Mouse (Mus musculus) heart, embryonic 11.5 days (tissue): ENCODE results near the gene Polh. TPM values are rescaled to one million over a fixed set of nuclear protein-coding genes. Genes with fewer than 3 reads are reported as not detected.

Experiments used
- ATAC-seq: fragments of 200-750 bp; cut with Nextera tagmentation; replicated peaks from 2 replicates; pipeline ENCODE4 v1.8.0; 2017; ENCODE audit warnings: moderate library complexity; ENCODE audit not compliant: insufficient number of reproducible peaks, low FRiP score, low TSS enrichment
- H3K27ac ChIP-seq: fragments of 300-500 bp; sonication (generic); 2 replicates; pipeline ENCODE4 v1.5.1; 2014; ENCODE audit warnings: mild to moderate bottlenecking, low read depth, low read length
- H3K27me3 ChIP-seq: fragments of 300-500 bp; sonication (generic); 2 replicates; pipeline ENCODE4 v1.6.1; 2014; ENCODE audit warnings: mild to moderate bottlenecking, low read length, mixed read lengths; ENCODE audit not compliant: control insufficient read depth, insufficient read depth
- H3K36me3 ChIP-seq: fragments of 300-500 bp; sonication (generic); 2 replicates; pipeline ENCODE4 v1.6.1; 2014; ENCODE audit warnings: mild to moderate bottlenecking, low read length, moderate library complexity, mixed read lengths; ENCODE audit not compliant: control insufficient read depth, insufficient read depth
- H3K4me1 ChIP-seq: fragments of 300-500 bp; sonication (generic); 2 replicates; pipeline ENCODE4 v1.6.1; 2014; ENCODE audit warnings: low read length; ENCODE audit not compliant: control insufficient read depth, insufficient read depth
- H3K4me2 ChIP-seq: fragments of 300-500 bp; sonication (generic); 2 replicates; pipeline ENCODE4 v1.6.1; 2014; ENCODE audit warnings: mild to moderate bottlenecking, moderate library complexity
- H3K4me3 ChIP-seq: fragments of 300-500 bp; sonication (generic); 2 replicates; pipeline ENCODE4 v1.5.1; 2014; ENCODE audit warnings: low read depth, low read length
- H3K9ac ChIP-seq: fragments of 300-500 bp; sonication (generic); 2 replicates; pipeline ENCODE4 v1.6.1; 2014; ENCODE audit warnings: mild to moderate bottlenecking, low read depth, low read length, moderate library complexity
- H3K9me3 ChIP-seq: fragments of 300-500 bp; sonication (generic); replicated peaks from 2 replicates; pipeline ENCODE4 v1.6.1; 2016; ENCODE audit warnings: low read length; ENCODE audit not compliant: control insufficient read depth
- WGBS: fragments of 180-500 bp; shearing (Covaris S2); extraction: QIAGEN DNeasy Blood & Tissue Kit; methylation state at CpG from one replicate; pipeline ENCODE4 v1.1.7; 2014; ENCODE audit not compliant: insufficient replicate concordance; 5-methylcytosine and 5-hydroxymethylcytosine counted together
- polyA plus RNA-seq: library from polyadenylated mRNA; unstranded; fragments of >200 nt; fragmentation: Nextera tagmentation; extraction: Ambion mirVana; gene quantifications from 2 replicates; pipeline ENCODE4 v1.2.1, GENCODE M21; 2014

Gene Polh
- polyA plus RNA-seq, 1 experiment from 2014 or later: 12.3 TPM

DNA sequence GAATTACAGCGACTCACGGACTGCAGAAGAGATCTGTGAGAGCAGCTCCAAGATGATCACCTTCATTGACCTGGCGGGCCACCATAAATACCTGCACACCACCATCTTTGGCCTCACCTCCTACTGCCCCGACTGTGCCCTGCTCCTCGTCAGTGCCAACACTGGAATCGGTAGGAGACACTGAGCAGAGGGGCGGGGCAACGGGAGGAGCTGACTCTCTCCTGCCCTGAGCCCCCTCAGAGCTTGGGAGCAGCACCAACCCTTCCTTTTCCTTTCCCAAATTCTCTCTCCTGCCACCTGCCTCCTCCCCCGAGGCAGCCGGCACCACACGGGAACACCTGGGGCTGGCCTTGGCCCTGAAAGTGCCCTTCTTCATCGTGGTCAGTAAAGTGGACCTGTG, 37.0 kb downstream of the Polh start:
- ATAC-seq: no peak
- Histone ChIP-seq H3K4me1 (peaks cover 22% of the 10 kb centered on the region), H3K9ac (no peak overlapping the region), H3K27me3 (no peaks in the 10 kb centered on the region), H3K9me3 (no peaks in the 10 kb centered on the region), H3K27ac (no peak overlapping the region), H3K4me2 (no peak overlapping the region), H3K36me3 (peaks cover 40% of the 10 kb centered on the region), H3K4me3 (no peak overlapping the region)
- WGBS: 86% methylated on average over 12 of the region's 12 CpGs

- H3K4me2 ChIP-seq: no peak overlapping the region
- H3K27me3 ChIP-seq: no peaks in the 10 kb centered on the region
- no peaks in the 10 kb centered on the region for H3K9me3 ChIP-seq
- WGBS: 92% methylated on average over 10 of the region's 10 CpGs
- H3K27ac ChIP-seq: no peak overlapping the region
- peaks cover 24% of the 10 kb centered on the region for H3K4me1 ChIP-seq
- H3K4me3 ChIP-seq: no peak overlapping the region
- peaks cover 38% of the 10 kb centered on the region for H3K36me3 ChIP-seq
- ATAC-seq: no peak
- no peak overlapping the region for H3K9ac ChIP-seq
Measured at GRCm38 (mm10) chr17:46164791-46165190, 37.7 kb downstream of the Polh start.

- H3K27me3 ChIP-seq: no peaks in the 10 kb centered on the region
- no peaks in the 10 kb centered on the region for H3K9me3 ChIP-seq
- ATAC-seq: no peak
- peaks cover 29% of the 10 kb centered on the region for H3K4me1 ChIP-seq
- H3K4me3 ChIP-seq: no peak overlapping the region
- H3K36me3 ChIP-seq: peaks cover 37% of the 10 kb centered on the region
- no peak overlapping the region for H3K4me2 ChIP-seq
- WGBS: 90% methylated on average over 8 of the region's 8 CpGs
- no peak overlapping the region for H3K27ac ChIP-seq
- no peak overlapping the region for H3K9ac ChIP-seq
Measured at GRCm38 (mm10) chr17:46164301-46164700, 38.1 kb downstream of the Polh start.

GRCm38 (mm10) chr17:46162951-46163421, 39.5 kb downstream of the Polh start:
- ATAC-seq: no peak
- H3K9me3 ChIP-seq: no peaks in the 10 kb centered on the region
- no peak overlapping the region for H3K4me3 ChIP-seq
- H3K9ac ChIP-seq: no peak overlapping the region
- H3K4me1 ChIP-seq: peaks cover 25% of the 10 kb centered on the region
- peaks cover 35% of the 10 kb centered on the region for H3K36me3 ChIP-seq
- H3K27ac ChIP-seq: no peak overlapping the region
- 69% methylated on average over 9 of the region's 9 CpGs for WGBS
- no peaks in the 10 kb centered on the region for H3K27me3 ChIP-seq
- peak overlapping the region; percentile 80 for H3K4me2 ChIP-seq

DNA sequence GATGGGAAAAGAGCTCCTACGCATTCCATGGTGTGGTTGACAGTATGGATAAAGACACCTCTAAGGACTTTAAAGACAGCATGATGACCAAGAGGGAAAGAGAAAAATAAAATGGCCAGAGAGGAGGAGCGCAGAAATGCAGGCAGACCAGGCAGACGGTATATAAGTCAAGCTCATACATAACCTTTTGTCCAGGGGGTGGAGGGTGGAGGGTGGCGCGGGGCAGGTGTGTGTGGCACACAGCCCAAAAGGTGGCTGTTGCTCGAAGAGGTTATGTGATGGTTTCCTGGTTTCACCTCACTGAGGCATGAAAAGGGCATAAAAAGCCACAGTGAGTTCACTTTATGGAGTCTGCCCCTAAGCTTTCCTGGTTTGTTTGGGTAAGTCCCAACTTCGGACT, 39.9 kb downstream of the Polh start:
- Histone ChIP-seq H3K27me3 (no peaks in the 10 kb centered on the region), H3K4me1 (peaks cover 24% of the 10 kb centered on the region), H3K9me3 (no peaks in the 10 kb centered on the region), H3K4me2 (peak overlapping the region; percentile 80), H3K4me3 (0 out of 2 replicates have a peak overlapping the region, but pooled peaks have one; percentile 14), H3K9ac (no peak overlapping the region), H3K36me3 (peaks cover 30% of the 10 kb centered on the region), H3K27ac (no peak overlapping the region)
- ATAC-seq: no peak
- 87% methylated on average over 7 of the region's 7 CpGs for WGBS

DNA sequence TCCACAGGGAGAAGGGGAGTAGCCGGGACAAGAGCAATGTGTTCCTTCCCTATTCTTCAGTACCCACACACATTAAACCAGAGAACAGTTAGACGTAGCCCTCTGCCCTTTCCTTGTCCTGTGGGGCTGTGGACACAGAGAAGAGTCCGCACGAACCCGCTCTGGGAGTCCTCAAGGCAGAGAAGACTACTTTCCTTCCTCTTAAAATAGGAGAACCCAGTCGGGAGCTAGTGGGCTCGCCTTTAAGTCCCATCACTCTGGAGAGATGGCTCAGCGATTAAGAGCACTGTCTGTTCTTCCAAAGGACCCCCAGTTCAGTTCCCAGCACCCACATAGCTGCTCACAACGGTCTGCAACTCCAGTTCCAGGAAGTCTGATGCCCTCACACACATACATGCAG, 40.7 kb downstream of the Polh start:
- Histone ChIP-seq H3K9ac (peak overlapping the region; percentile 87), H3K4me1 (peaks cover 24% of the 10 kb centered on the region), H3K4me2 (peak overlapping the region; percentile 80), H3K4me3 (peak overlapping the region; percentile 63), H3K27me3 (no peaks in the 10 kb centered on the region), H3K27ac (peak overlapping the region; percentile 67; the same call in 1 of the 2 replicates), H3K9me3 (no peaks in the 10 kb centered on the region), H3K36me3 (peaks cover 25% of the 10 kb centered on the region)
- no peak for ATAC-seq
- WGBS: 47% methylated on average over 9 of the region's 9 CpGs

- Histone ChIP-seq H3K27me3 (no peaks in the 10 kb centered on the region), H3K9ac (peak overlapping the region; percentile 87), H3K4me1 (peaks cover 24% of the 10 kb centered on the region), H3K4me2 (peak overlapping the region; percentile 80), H3K9me3 (no peaks in the 10 kb centered on the region), H3K4me3 (peak overlapping the region; percentile 63), H3K27ac (peak overlapping the region; percentile 67), H3K36me3 (peaks cover 20% of the 10 kb centered on the region)
- ATAC-seq: no peak
- WGBS: under 1% methylated on average over 18 of the region's 19 CpGs
Measured at GRCm38 (mm10) chr17:46161179-46161578, 41.3 kb downstream of the Polh start.

DNA sequence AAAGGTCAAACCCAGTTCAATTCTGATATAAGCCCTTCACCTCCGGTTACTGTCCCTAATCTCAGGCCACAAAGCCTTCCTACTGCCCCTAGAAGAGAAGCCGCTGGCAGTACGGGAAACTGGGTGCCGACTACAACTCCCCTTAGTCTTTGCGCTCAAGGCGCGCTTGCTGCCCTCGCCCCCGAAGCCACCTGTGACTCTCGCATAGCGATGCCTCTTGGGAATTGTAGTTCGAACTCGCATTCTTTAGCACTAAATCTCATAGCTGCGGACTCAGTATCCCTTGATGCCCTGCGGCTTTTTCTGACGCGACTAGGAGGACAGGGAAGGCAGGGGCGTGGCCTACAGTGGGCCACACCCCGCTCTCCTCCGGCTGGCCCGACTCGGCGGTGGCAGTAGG, 41.8 kb downstream of the Polh start, which contains the start of gene Gtpbp2:
Gene Gtpbp2, plus strand, starts transcription at position 347 of the 400 bp plus-strand sequence.
- H3K9ac ChIP-seq: peak within 1 kb of the TSS; percentile 87
- H3K9me3 ChIP-seq: no peaks in the 10 kb centered on the region
- WGBS: under 1% methylated on average over 23 of the region's 23 CpGs
- peaks cover 24% of the 10 kb centered on the region for H3K4me1 ChIP-seq
- H3K4me2 ChIP-seq: peak within 1 kb of the TSS; percentile 84
- H3K27ac ChIP-seq: peak within 1 kb of the TSS; percentile 91
- no peaks in the 10 kb centered on the region for H3K27me3 ChIP-seq
- H3K4me3 ChIP-seq: peak within 1 kb of the TSS; percentile 63
- ATAC-seq: peak; percentile 87
- peaks cover 15% of the 10 kb centered on the region for H3K36me3 ChIP-seq

GRCm38 (mm10) chr17:46160090-46160662, 42.3 kb downstream of the Polh start:
- Histone ChIP-seq H3K36me3 (peaks cover 10% of the 10 kb centered on the region), H3K27me3 (no peaks in the 10 kb centered on the region), H3K9me3 (no peaks in the 10 kb centered on the region), H3K4me3 (peak overlapping the region; percentile 63), H3K4me2 (peak overlapping the region; percentile 84), H3K4me1 (peaks cover 24% of the 10 kb centered on the region), H3K9ac (peak overlapping the region; percentile 71), H3K27ac (peak overlapping the region; percentile 91)
- peak; percentile 77 for ATAC-seq
- WGBS: 0% methylated on average over 16 of the region's 16 CpGs
